Mouse (Mus musculus): ENCODE data around the gene Casc3. TPM values are rescaled to one million over a fixed set of nuclear protein-coding genes. Genes with fewer than 3 reads are reported as not detected.

Gene Casc3
- polyA plus RNA-seq, 1 experiment from 2014 or later, result 34.5 TPM

GRCm38 (mm10) chr11:98854659-98855058 is 50.0 kb downstream of the Casc3 start:
- no peaks in the 10 kb centered on the region for H3K9me3 ChIP-seq (ENCODE audit: control insufficient read depth, low read length)
- H3K4me3 ChIP-seq (ENCODE audit: low read depth, low read length), result no peak overlapping the region
- 84% methylated on average over 2 of the region's 2 CpGs for WGBS
- H3K27ac ChIP-seq (ENCODE audit: low read depth), result no peak overlapping the region
- peaks cover under 1% of the 10 kb centered on the region; the same call in 1 of the 2 replicates for H3K4me1 ChIP-seq (replicated peaks; ENCODE audit: control insufficient read depth, insufficient read depth, low read length)
- H3K27me3 ChIP-seq (replicated peaks; ENCODE audit: control insufficient read depth, insufficient read depth, low read length), result no peaks in the 10 kb centered on the region
- H3K9ac ChIP-seq (ENCODE audit: low read length), result no peak overlapping the region
- no peak overlapping the region for H3K4me2 ChIP-seq (ENCODE audit: low read length)
- no peaks in the 10 kb centered on the region for H3K36me3 ChIP-seq (ENCODE audit: control insufficient read depth, insufficient read depth, low read length)
- no peak for ATAC-seq (replicated peaks; ENCODE audit: low FRiP score, low TSS enrichment, low read depth)
- DNase-seq (ENCODE audit: low spot score), result no peak

GRCm38 (mm10) chr11:98858759-98859731 is 54.3 kb downstream of the Casc3 start:
- Histone ChIP-seq H3K27me3 (replicated peaks; ENCODE audit: control insufficient read depth, insufficient read depth, low read length) (no peaks in the 10 kb centered on the region), H3K9me3 (ENCODE audit: control insufficient read depth, low read length) (no peaks in the 10 kb centered on the region), H3K4me1 (replicated peaks; ENCODE audit: control insufficient read depth, insufficient read depth, low read length) (no peaks in the 10 kb centered on the region), H3K9ac (ENCODE audit: low read length) (no peak overlapping the region), H3K4me2 (ENCODE audit: low read length) (no peak overlapping the region), H3K27ac (ENCODE audit: low read depth) (no peak overlapping the region), H3K4me3 (ENCODE audit: low read depth, low read length) (no peak overlapping the region), H3K36me3 (ENCODE audit: control insufficient read depth, insufficient read depth, low read length) (no peaks in the 10 kb centered on the region)
- WGBS, result 35% methylated on average over 14 of the region's 14 CpGs
- peak; percentile 98 for DNase-seq (ENCODE audit: low spot score)
- ATAC-seq (replicated peaks; ENCODE audit: low FRiP score, low TSS enrichment, low read depth), result peak; percentile 44; the same call in 1 of the 2 replicates

GRCm38 (mm10) chr11:98863028-98863750 is 58.5 kb downstream of the Casc3 start, which contains the start of gene Wipf2:
Wipf2 (plus strand) TSS chr11:98863638.
- ATAC-seq (replicated peaks; ENCODE audit: low FRiP score, low TSS enrichment, low read depth) (peak; percentile 89), DNase-seq (ENCODE audit: low spot score) (peak; percentile 97)
- H3K9ac ChIP-seq (ENCODE audit: low read length), result peak within 1 kb of the TSS; percentile 60
- H3K4me3 ChIP-seq (ENCODE audit: low read depth, low read length), result peak within 1 kb of the TSS; percentile 59
- H3K4me2 ChIP-seq (ENCODE audit: low read length), result peak within 1 kb of the TSS; percentile 68
- H3K27me3 ChIP-seq (replicated peaks; ENCODE audit: control insufficient read depth, insufficient read depth, low read length), result no peaks in the 10 kb centered on the region
- peak within 1 kb of the TSS; percentile 80 for H3K27ac ChIP-seq (ENCODE audit: low read depth)
- WGBS, result 6% methylated on average over 40 of the region's 41 CpGs
- H3K36me3 ChIP-seq (ENCODE audit: control insufficient read depth, insufficient read depth, low read length), result peaks cover 16% of the 10 kb centered on the region
- no peaks in the 10 kb centered on the region for H3K4me1 ChIP-seq (replicated peaks; ENCODE audit: control insufficient read depth, insufficient read depth, low read length)
- H3K9me3 ChIP-seq (ENCODE audit: control insufficient read depth, low read length), result no peaks in the 10 kb centered on the region

GRCm38 (mm10) chr11:98863751-98864429 is 59.2 kb downstream of the Casc3 start:
- Histone ChIP-seq H3K27me3 (replicated peaks; ENCODE audit: control insufficient read depth, insufficient read depth, low read length) (no peaks in the 10 kb centered on the region), H3K9me3 (ENCODE audit: control insufficient read depth, low read length) (no peaks in the 10 kb centered on the region), H3K4me2 (ENCODE audit: low read length) (peak overlapping the region; percentile 68), H3K36me3 (ENCODE audit: control insufficient read depth, insufficient read depth, low read length) (peaks cover 23% of the 10 kb centered on the region), H3K4me1 (replicated peaks; ENCODE audit: control insufficient read depth, insufficient read depth, low read length) (no peaks in the 10 kb centered on the region), H3K9ac (ENCODE audit: low read length) (peak overlapping the region; percentile 60), H3K4me3 (ENCODE audit: low read depth, low read length) (peak overlapping the region; percentile 59), H3K27ac (ENCODE audit: low read depth) (peak overlapping the region; percentile 80)
- under 1% methylated on average over 39 of the region's 39 CpGs for WGBS
- ATAC-seq (replicated peaks; ENCODE audit: low FRiP score, low TSS enrichment, low read depth) (peak; percentile 74), DNase-seq (ENCODE audit: low spot score) (no peak)

GRCm38 (mm10) chr11:98867293-98867692 is 62.6 kb downstream of the Casc3 start:
- Histone ChIP-seq H3K9me3 (ENCODE audit: control insufficient read depth, low read length) (no peaks in the 10 kb centered on the region), H3K9ac (ENCODE audit: low read length) (no peak overlapping the region), H3K36me3 (ENCODE audit: control insufficient read depth, insufficient read depth, low read length) (peaks cover 42% of the 10 kb centered on the region), H3K4me3 (ENCODE audit: low read depth, low read length) (no peak overlapping the region), H3K27ac (ENCODE audit: low read depth) (no peak overlapping the region), H3K27me3 (replicated peaks; ENCODE audit: control insufficient read depth, insufficient read depth, low read length) (no peaks in the 10 kb centered on the region), H3K4me2 (ENCODE audit: low read length) (no peak overlapping the region), H3K4me1 (replicated peaks; ENCODE audit: control insufficient read depth, insufficient read depth, low read length) (no peaks in the 10 kb centered on the region)
- DNase-seq (ENCODE audit: low spot score), result no peak
- ATAC-seq (replicated peaks; ENCODE audit: low FRiP score, low TSS enrichment, low read depth), result no peak
- whole genome bisulfite sequencing, result 93% methylated on average over 12 of the region's 12 CpGs

- 93% methylated on average over 8 of the region's 8 CpGs for whole genome bisulfite sequencing
- DNase-seq (ENCODE audit: low spot score), result no peak
- ATAC-seq (replicated peaks; ENCODE audit: low FRiP score, low TSS enrichment, low read depth), result no peak
Observed at GRCm38 (mm10) chr11:98869906-98870305, 65.2 kb downstream of the Casc3 start.

GRCm38 (mm10) chr11:98870791-98871190 is 66.1 kb downstream of the Casc3 start:
- Histone ChIP-seq H3K27me3 (replicated peaks; ENCODE audit: control insufficient read depth, insufficient read depth, low read length) (no peaks in the 10 kb centered on the region), H3K4me1 (replicated peaks; ENCODE audit: control insufficient read depth, insufficient read depth, low read length) (no peaks in the 10 kb centered on the region), H3K36me3 (ENCODE audit: control insufficient read depth, insufficient read depth, low read length) (peaks cover 51% of the 10 kb centered on the region), H3K4me3 (ENCODE audit: low read depth, low read length) (no peak overlapping the region), H3K4me2 (ENCODE audit: low read length) (no peak overlapping the region), H3K9ac (ENCODE audit: low read length) (no peak overlapping the region), H3K27ac (ENCODE audit: low read depth) (no peak overlapping the region), H3K9me3 (ENCODE audit: control insufficient read depth, low read length) (no peaks in the 10 kb centered on the region)
- 88% methylated on average over 5 of the region's 5 CpGs for WGBS
- DNase-seq (ENCODE audit: low spot score) (no peak), ATAC-seq (replicated peaks; ENCODE audit: low FRiP score, low TSS enrichment, low read depth) (no peak)

More at GRCm38 (mm10) chr11:98869906-98870305, 65.2 kb downstream of the Casc3 start:
- H3K4me3 ChIP-seq (ENCODE audit: low read depth, low read length), result no peak overlapping the region
- H3K9me3 ChIP-seq (ENCODE audit: control insufficient read depth, low read length), result no peaks in the 10 kb centered on the region
- H3K36me3 ChIP-seq (ENCODE audit: control insufficient read depth, insufficient read depth, low read length), result peaks cover 51% of the 10 kb centered on the region
- no peak overlapping the region for H3K9ac ChIP-seq (ENCODE audit: low read length)
- H3K27ac ChIP-seq (ENCODE audit: low read depth), result no peak overlapping the region
- no peaks in the 10 kb centered on the region for H3K27me3 ChIP-seq (replicated peaks; ENCODE audit: control insufficient read depth, insufficient read depth, low read length)
- H3K4me2 ChIP-seq (ENCODE audit: low read length), result no peak overlapping the region
- no peaks in the 10 kb centered on the region for H3K4me1 ChIP-seq (replicated peaks; ENCODE audit: control insufficient read depth, insufficient read depth, low read length)

- Histone ChIP-seq H3K27ac (ENCODE audit: low read depth) (no peak overlapping the region), H3K36me3 (ENCODE audit: control insufficient read depth, insufficient read depth, low read length) (peaks cover 51% of the 10 kb centered on the region), H3K9ac (ENCODE audit: low read length) (no peak overlapping the region), H3K4me1 (replicated peaks; ENCODE audit: control insufficient read depth, insufficient read depth, low read length) (no peaks in the 10 kb centered on the region), H3K4me2 (ENCODE audit: low read length) (no peak overlapping the region), H3K27me3 (replicated peaks; ENCODE audit: control insufficient read depth, insufficient read depth, low read length) (no peaks in the 10 kb centered on the region), H3K4me3 (ENCODE audit: low read depth, low read length) (no peak overlapping the region), H3K9me3 (ENCODE audit: control insufficient read depth, low read length) (no peaks in the 10 kb centered on the region)
- 63% methylated on average over 4 of the region's 4 CpGs for WGBS
- ATAC-seq (replicated peaks; ENCODE audit: low FRiP score, low TSS enrichment, low read depth) (no peak), DNase-seq (ENCODE audit: low spot score) (no peak)
Observed at GRCm38 (mm10) chr11:98871416-98871815, 66.7 kb downstream of the Casc3 start.
